Mouse (Mus musculus): ENCODE results near the gene Nadsyn1.

Nadsyn1 gene

DNA sequence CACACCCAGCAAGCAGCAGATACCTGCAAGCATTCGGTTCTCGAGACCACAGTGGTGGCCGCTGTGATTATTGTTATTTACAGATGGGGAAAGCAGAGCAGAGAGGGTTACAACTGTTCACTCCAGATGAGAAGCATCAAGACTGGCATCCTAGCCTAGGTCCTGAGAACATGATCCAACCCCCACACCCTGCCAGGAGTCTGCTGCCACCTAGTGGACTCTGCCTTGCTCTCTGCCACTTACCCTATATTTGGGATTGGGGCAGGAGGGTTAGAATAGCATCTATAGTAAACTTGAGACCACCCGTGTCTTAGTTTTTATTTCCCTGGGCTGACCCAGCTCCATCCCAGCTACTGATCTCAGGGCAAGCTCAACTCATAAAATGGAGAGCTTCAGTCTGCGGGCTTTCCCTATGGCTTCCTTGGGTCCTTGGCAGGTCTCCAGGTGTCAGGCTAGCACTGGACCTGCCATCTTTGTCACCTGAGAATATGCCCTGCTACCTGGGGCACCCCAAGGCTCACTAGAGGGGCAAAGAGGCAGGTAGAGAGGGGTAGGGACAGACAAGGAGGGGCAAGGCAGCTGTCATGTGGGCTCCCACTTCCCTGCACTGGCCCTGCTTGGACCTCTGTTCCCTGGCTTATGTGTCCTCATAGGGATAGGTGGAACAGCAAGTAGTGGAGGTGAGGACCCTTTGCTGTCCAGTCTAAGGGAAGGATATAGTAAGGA, 68.5 kb downstream of the Nadsyn1 start:
- no peak for DNase-seq (ENCODE audit: low spot score)

DNA sequence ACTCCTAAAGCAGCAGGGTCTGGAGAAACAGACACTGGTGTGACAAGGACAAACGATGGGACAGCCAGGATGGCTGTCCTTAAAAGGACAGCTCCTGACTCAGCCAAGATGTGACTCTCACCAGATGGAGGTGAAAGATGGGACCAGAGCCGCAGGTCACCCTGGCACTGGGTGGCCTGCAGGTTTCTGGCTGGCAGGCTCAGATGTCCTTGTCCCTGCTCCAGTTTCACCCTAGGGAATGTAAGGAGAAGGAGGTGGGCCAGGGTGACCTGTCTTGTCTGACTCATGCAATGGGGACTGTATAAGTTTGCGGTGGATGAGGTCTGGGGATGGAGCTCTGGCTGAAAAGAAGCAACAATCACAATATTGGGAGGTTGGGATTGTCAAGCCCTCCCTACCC, 70.0 kb downstream of the Nadsyn1 start:
- no peak for DNase-seq (ENCODE audit: low spot score)

DNA sequence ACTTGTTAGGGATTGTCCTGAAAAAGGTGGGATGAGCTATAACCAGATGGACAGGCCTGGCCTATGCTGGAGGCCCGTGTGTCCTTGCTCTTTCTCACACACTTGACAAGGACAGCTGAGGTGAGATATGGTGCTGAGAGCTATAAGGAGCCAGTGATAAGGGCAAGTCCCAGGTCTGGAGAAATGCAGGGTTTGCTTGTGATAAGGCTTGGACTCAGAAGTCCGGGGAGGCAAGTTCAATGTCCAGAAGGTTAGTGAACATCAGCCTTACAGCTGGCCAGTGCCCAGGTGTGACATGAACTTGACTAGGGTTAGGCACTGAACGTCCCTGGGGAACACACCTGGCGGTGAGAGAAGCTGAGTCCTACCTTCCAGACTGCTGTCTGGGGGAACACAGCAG, 70.6 kb downstream of the Nadsyn1 start:
- DNase-seq (ENCODE audit: low spot score) = no peak

DNA sequence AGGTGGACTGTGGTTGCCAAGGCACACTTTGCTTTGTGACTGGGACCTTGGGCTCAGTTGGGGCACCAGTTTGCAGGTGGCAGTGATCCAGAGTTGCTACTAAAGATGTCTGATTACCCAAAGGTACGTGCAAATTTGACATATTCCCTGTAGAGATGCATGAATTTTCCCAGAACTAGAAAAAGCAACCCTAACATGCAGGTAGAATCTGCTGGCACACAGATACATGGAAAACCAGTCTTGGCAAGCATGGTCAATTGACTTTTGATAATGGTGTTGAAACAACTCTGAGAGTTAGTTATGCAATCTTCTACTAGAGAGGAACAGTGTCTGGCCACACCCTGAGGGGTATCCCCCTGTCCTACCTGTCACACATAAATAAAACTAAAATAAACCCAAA, 71.3 kb downstream of the Nadsyn1 start:
- DNase-seq (ENCODE audit: low spot score) = no peak

- DNase-seq (ENCODE audit: low spot score) = no peak
Observed at GRCm38 (mm10) chr7:143749045-143749444, 73.6 kb downstream of the Nadsyn1 start.

- DNase-seq (ENCODE audit: low spot score) = peak; percentile 76
Observed at GRCm38 (mm10) chr7:143748041-143748868, 74.4 kb downstream of the Nadsyn1 start.
